ENCODE assay signal across 11 mouse cellular contexts in the genomic region with DNA sequence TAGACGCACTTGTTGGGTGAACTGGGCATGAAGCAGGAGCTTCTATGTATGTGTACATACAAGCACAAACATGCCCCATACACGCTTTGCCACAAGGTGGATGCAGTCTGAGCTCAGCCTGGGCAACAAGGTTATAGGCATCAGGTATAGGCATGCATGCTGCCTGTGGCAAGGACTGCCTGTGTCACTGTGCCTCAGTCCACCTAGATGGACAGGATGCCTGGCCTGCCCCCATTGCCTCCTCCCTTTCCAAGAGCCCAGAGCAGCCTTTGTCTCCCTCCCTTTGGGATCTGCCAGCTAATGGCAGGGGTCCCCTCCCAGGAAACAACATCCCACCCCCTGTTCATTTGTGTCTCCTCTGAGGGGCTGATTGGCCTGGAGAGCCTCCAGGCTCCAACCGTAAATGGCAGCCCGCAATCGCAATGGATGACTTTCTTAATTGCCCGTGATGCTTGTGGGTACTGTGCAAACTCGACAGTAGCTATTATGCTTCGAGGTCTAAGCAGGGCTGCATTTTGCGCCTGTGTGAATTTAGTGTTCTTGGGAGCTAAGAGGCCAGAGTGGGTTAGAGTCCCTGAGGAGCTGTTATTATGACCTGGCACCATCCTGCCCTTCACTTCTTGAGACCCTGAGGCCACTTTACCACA.
DNase-seq lines count a peak whose midpoint lies in the region; ATAC-seq and TF ChIP-seq lines count a peak whose summit lies in the region.
"Had no signal": no experiment of that assay in that cellular context is flagged by ENCODE, and none has a peak within 500 bp of the region (broad histone marks: within the 10 kb centered on the region; RNA-seq: fewer than 3 reads in every experiment).

No protein-coding gene starts in this region.

- peaks cover 5% of the 10 kb centered on the region; the same call in 1 of the 2 replicates for H3K4me1 ChIP-seq in midbrain, postnatal 0 days (ENCODE audit: insufficient read depth, low read length)
- H3K4me1 ChIP-seq in midbrain, embryonic 15.5 days, result peaks cover 6% of the 10 kb centered on the region
- peaks cover 16% of the 10 kb centered on the region for H3K4me1 ChIP-seq in forebrain, embryonic 13.5 days
- H3K4me1 ChIP-seq in neural tube, embryonic 14.5 days (ENCODE audit: control insufficient read depth, insufficient read depth, low read length), result 0 out of 2 replicates have a peak, but pooled peaks cover 4% of the 10 kb centered on the region

- DNase-seq in cerebellum, adult 9-11 months, result peak; percentile 43
- no peak for DNase-seq in cerebellum, adult 11 months
- peak; percentile 37 for DNase-seq in midbrain, postnatal 0 days (ENCODE audit: low spot score)
- no peak for DNase-seq in kidney, postnatal 10 days
- DNase-seq: heart, adult 2 months; thymus, postnatal 25 days had no signal

- H3K4me2 ChIP-seq in midbrain, postnatal 0 days (ENCODE audit: low read depth, low read length, poor library complexity, severe bottlenecking), result no peak overlapping the region
- no peak overlapping the region for H3K4me2 ChIP-seq in midbrain, embryonic 15.5 days
- no peak overlapping the region for H3K4me2 ChIP-seq in forebrain, embryonic 13.5 days
- H3K4me2 ChIP-seq in neural tube, embryonic 14.5 days (ENCODE audit: low read depth, low read length), result no peak overlapping the region

- WGBS in midbrain, postnatal 0 days, result 67% methylated on average over 9 of the region's 9 CpGs
- 73% methylated on average over 9 of the region's 9 CpGs for WGBS in midbrain, embryonic 15.5 days
- WGBS in forebrain, embryonic 13.5 days, result 37% methylated on average over 9 of the region's 9 CpGs
- WGBS in neural tube, embryonic 14.5 days, result 26% methylated on average over 9 of the region's 9 CpGs

- no peaks in the 10 kb centered on the region for H3K9me3 ChIP-seq in midbrain, postnatal 0 days (ENCODE audit: low read length)
- H3K9me3 ChIP-seq in midbrain, embryonic 15.5 days, result no peaks in the 10 kb centered on the region
- no peaks in the 10 kb centered on the region for H3K9me3 ChIP-seq in forebrain, embryonic 13.5 days (replicated peaks)
- H3K9me3 ChIP-seq in neural tube, embryonic 14.5 days (ENCODE audit: control insufficient read depth, low read length), result no peaks in the 10 kb centered on the region

- H3K9ac ChIP-seq in midbrain, postnatal 0 days (replicated peaks; ENCODE audit: low read length, poor library complexity, severe bottlenecking), result 0 out of 2 replicates have a peak overlapping the region, but pooled peaks have one; percentile 8
- H3K9ac ChIP-seq in midbrain, embryonic 15.5 days, result no peak overlapping the region
- H3K9ac ChIP-seq in forebrain, embryonic 13.5 days, result no peak overlapping the region
- no peak overlapping the region for H3K9ac ChIP-seq in neural tube, embryonic 14.5 days (replicated peaks; ENCODE audit: low read depth, low read length)
- H3K9ac ChIP-seq: liver, embryonic 14.5 days had no signal

- no peak overlapping the region for H3K27ac ChIP-seq in midbrain, postnatal 0 days (ENCODE audit: low read depth, low read length)
- no peak overlapping the region for H3K27ac ChIP-seq in midbrain, embryonic 15.5 days
- no peak overlapping the region for H3K27ac ChIP-seq in forebrain, embryonic 13.5 days
- no peak overlapping the region for H3K27ac ChIP-seq in neural tube, embryonic 14.5 days (ENCODE audit: low read depth, low read length)
- H3K27ac ChIP-seq: heart, adult 2 months; liver, embryonic 14.5 days had no signal

- no peak for TF ChIP-seq CTCF in midbrain, postnatal 0 days (IDR thresholded peaks at IDR 0.05)

- no peaks in the 10 kb centered on the region for H3K36me3 ChIP-seq in midbrain, postnatal 0 days (ENCODE audit: insufficient read depth, low read length)
- no peaks in the 10 kb centered on the region for H3K36me3 ChIP-seq in midbrain, embryonic 15.5 days (replicated peaks)
- no peaks in the 10 kb centered on the region for H3K36me3 ChIP-seq in forebrain, embryonic 13.5 days (ENCODE audit: poor library complexity, severe bottlenecking)
- H3K36me3 ChIP-seq in neural tube, embryonic 14.5 days (ENCODE audit: control insufficient read depth, insufficient read depth, low read length), result no peaks in the 10 kb centered on the region

- H3K4me3 ChIP-seq in midbrain, postnatal 0 days (ENCODE audit: low read depth, low read length), result no peak overlapping the region
- no peak overlapping the region for H3K4me3 ChIP-seq in midbrain, embryonic 15.5 days
- no peak overlapping the region for H3K4me3 ChIP-seq in forebrain, embryonic 13.5 days
- H3K4me3 ChIP-seq in neural tube, embryonic 14.5 days (ENCODE audit: low read depth, low read length), result no peak overlapping the region
- H3K4me3 ChIP-seq: heart, adult 2 months had no signal

- no peak for ATAC-seq in midbrain, postnatal 0 days (ENCODE audit: low FRiP score)
- no peak for ATAC-seq in midbrain, embryonic 15.5 days (replicated peaks)
- peak; percentile 61 for ATAC-seq in forebrain, embryonic 13.5 days
- peak; percentile 47; the same call in 1 of the 2 replicates for ATAC-seq in neural tube, embryonic 14.5 days (ENCODE audit: low read depth)
- ATAC-seq: lung, postnatal 0 days had no signal

- no peaks in the 10 kb centered on the region for H3K27me3 ChIP-seq in midbrain, postnatal 0 days (ENCODE audit: insufficient read depth, low read length)
- H3K27me3 ChIP-seq in midbrain, embryonic 15.5 days (replicated peaks), result no peaks in the 10 kb centered on the region
- H3K27me3 ChIP-seq in forebrain, embryonic 13.5 days, result no peaks in the 10 kb centered on the region
- no peaks in the 10 kb centered on the region for H3K27me3 ChIP-seq in neural tube, embryonic 14.5 days (ENCODE audit: control insufficient read depth, insufficient read depth, low read length)

Comparison
In these comparisons a context has a peak if more than half of its experiments do, and no peak if none do; other contexts are left out.
1. DNase-seq: peak in cerebellum, adult 9-11 months (single experiment) and midbrain, postnatal 0 days (single experiment); none in cerebellum, adult 11 months (single experiment) and kidney, postnatal 10 days (single experiment).
2. ATAC-seq: peak in forebrain, embryonic 13.5 days (single experiment) and neural tube, embryonic 14.5 days (single experiment); none in midbrain, postnatal 0 days (single experiment) and midbrain, embryonic 15.5 days (single experiment).